ENCODE assay signal across 26 mouse cellular contexts in genomic region chr4:107351368-107351767, GRCm38 (mm10). TPM values are rescaled to one million over a fixed set of nuclear protein-coding genes. Genes with fewer than 3 reads are reported as not detected.
DNase-seq lines count a peak whose midpoint lies in the region; ATAC-seq and TF ChIP-seq lines count a peak whose summit lies in the region.
"Had no signal": no experiment of that assay in that cellular context is flagged by ENCODE, and none has a peak within 500 bp of the region (broad histone marks: within the 10 kb centered on the region; RNA-seq: fewer than 3 reads in every experiment).

No protein-coding gene starts in this region.

- H3K9me3 ChIP-seq in liver, embryonic 13.5 days (replicated peaks), result no peaks in the 10 kb centered on the region
- no peaks in the 10 kb centered on the region for H3K9me3 ChIP-seq in liver, postnatal 0 days (ENCODE audit: low read length)
- no peaks in the 10 kb centered on the region for H3K9me3 ChIP-seq in MEL (replicated peaks; ENCODE audit: insufficient read depth, low read length)
- H3K9me3 ChIP-seq: G1E had no signal

- TF ChIP-seq POLR2A in MEL (IDR thresholded peaks at IDR 0.05; ENCODE audit: control insufficient read depth in 1 of 2, insufficient read depth in 1 of 2, low read depth in 1 of 2, low read length in 2 of 2, poor library complexity in 1 of 2), result no peak

- no peak for TF ChIP-seq RAD21 in MEL (IDR thresholded peaks at IDR 0.05; ENCODE audit: low read depth, low read length)

- no peak for TF ChIP-seq CTCF in liver, postnatal 0 days (IDR thresholded peaks at IDR 0.05; ENCODE audit: low read depth)
- no peak for TF ChIP-seq CTCF in MEL (IDR thresholded peaks at IDR 0.05 in 2 of 3, conservative IDR thresholded peaks at IDR 0.05 in 1 of 3; ENCODE audit: control insufficient read depth in 1 of 3, insufficient read depth in 1 of 3, low read depth in 2 of 3, low read length in 3 of 3, poor library complexity in 1 of 3, severe bottlenecking in 1 of 3)

- no peaks in the 10 kb centered on the region for H3K79me2 ChIP-seq in MEL (ENCODE audit: control insufficient read depth, insufficient read depth, low read length, poor library complexity)

- no peak for TF ChIP-seq EP300 in liver, postnatal 0 days (IDR thresholded peaks at IDR 0.05; ENCODE audit: low read depth)
- peak; percentile 29 to 54; a peak in 2 of 4 replicates for TF ChIP-seq EP300 in MEL (IDR thresholded peaks at IDR 0.05; ENCODE audit: low read depth in 1 of 2, low read length in 2 of 2)

- H3K36me3 ChIP-seq in liver, embryonic 13.5 days, result no peaks in the 10 kb centered on the region
- peaks cover 13% of the 10 kb centered on the region; the same call in 1 of the 2 replicates for H3K36me3 ChIP-seq in liver, postnatal 0 days (replicated peaks; ENCODE audit: insufficient read depth, low read length)
- no peaks in the 10 kb centered on the region for H3K36me3 ChIP-seq in MEL (ENCODE audit: control insufficient read depth in 1 of 2, insufficient read depth in 2 of 2, low read length in 2 of 2)

- DNase-seq in liver, embryonic 13.5 days, result no peak
- DNase-seq in liver, postnatal 0 days, result no peak
- peak; percentile 27 for DNase-seq in MEL (ENCODE audit: low read depth, low spot score)
- no peak for DNase-seq in gastrocnemius, adult 8-10 months (ENCODE audit: low spot score in 2 of 2)
- no peak for DNase-seq in ovary, postnatal 14 days (ENCODE audit: low spot score)
- DNase-seq in cerebellum, adult 11 months, result no peak
- DNase-seq: adrenal gland, adult 2 months; adrenal gland, adult 8-10 months; adrenal gland, postnatal 10 days; adrenal gland, postnatal 14 days; adrenal gland, postnatal 25 days; adrenal gland, postnatal 36 days; B cell, adult 2 months; cerebellum, adult 11-12 months; cerebellum, adult 18-20 months; cerebellum, adult 2 months had no signal

- H3K4me2 ChIP-seq in liver, embryonic 13.5 days, result no peak overlapping the region
- H3K4me2 ChIP-seq in liver, postnatal 0 days (ENCODE audit: low read depth, low read length), result no peak overlapping the region

- H3K27ac ChIP-seq in liver, embryonic 13.5 days, result no peak overlapping the region
- no peak overlapping the region for H3K27ac ChIP-seq in liver, postnatal 0 days (ENCODE audit: low read depth)
- H3K27ac ChIP-seq in MEL (ENCODE audit: control insufficient read depth, low read depth, low read length), result peak overlapping the region; percentile 16; the same call in 1 of the 2 replicates

- ATAC-seq in liver, embryonic 13.5 days (ENCODE audit: low read depth), result 0 out of 2 replicates have a peak, but pooled peaks have one; percentile 13
- no peak for ATAC-seq in liver, postnatal 0 days
- ATAC-seq in megakaryocyte progenitor cell, adult 5-6 weeks (replicated peaks; ENCODE audit: poor library complexity), result 0 out of 2 replicates have a peak, but pooled peaks have one; percentile 5
- 0 out of 2 replicates have a peak, but pooled peaks have one; percentile 13 for ATAC-seq in megakaryocyte-erythroid progenitor cell, adult 5-6 weeks (replicated peaks; ENCODE audit: low FRiP score, low TSS enrichment, poor library complexity, severe bottlenecking)
- ATAC-seq: activated CD4-positive, CD25-positive, alpha-beta regulatory T cell, adult 4 months; CD4-positive, CD25-positive, alpha-beta regulatory T cell, adult 4 months; Patski had no signal

- H3K27me3 ChIP-seq in liver, embryonic 13.5 days, result no peaks in the 10 kb centered on the region
- no peaks in the 10 kb centered on the region for H3K27me3 ChIP-seq in liver, postnatal 0 days (ENCODE audit: insufficient read depth, low read length)
- H3K27me3 ChIP-seq in MEL (ENCODE audit: control insufficient read depth in 1 of 2, insufficient read depth in 2 of 2, low read length in 2 of 2), result no peaks in the 10 kb centered on the region
- H3K27me3 ChIP-seq: CH12.LX, Patski had no signal

- no peak overlapping the region for H3K9ac ChIP-seq in liver, embryonic 13.5 days
- H3K9ac ChIP-seq in liver, postnatal 0 days (replicated peaks), result no peak overlapping the region
- H3K9ac ChIP-seq in MEL (ENCODE audit: control insufficient read depth, low read depth, low read length, poor library complexity, severe bottlenecking), result no peak overlapping the region

- peaks cover 11% of the 10 kb centered on the region for H3K4me1 ChIP-seq in liver, embryonic 13.5 days (replicated peaks)
- H3K4me1 ChIP-seq in liver, postnatal 0 days (ENCODE audit: insufficient read depth), result no peaks in the 10 kb centered on the region
- peaks cover 3 to 6% of the 10 kb centered on the region in 2 experiments; a peak in 2 of 4 replicates for H3K4me1 ChIP-seq in MEL (ENCODE audit: control insufficient read depth in 1 of 2, insufficient read depth in 2 of 2, low read length in 2 of 2)

- H3K4me3 ChIP-seq in liver, embryonic 13.5 days (replicated peaks), result no peak overlapping the region
- H3K4me3 ChIP-seq in liver, postnatal 0 days (ENCODE audit: low read depth, low read length), result no peak overlapping the region
- no peak overlapping the region for H3K4me3 ChIP-seq in MEL (ENCODE audit: control insufficient read depth in 1 of 2, insufficient read depth in 1 of 2, low read depth in 2 of 2, low read length in 2 of 2)

TF ChIP-seq in MEL, 35 proteins besides CTCF, POLR2A, EP300 and RAD21:
- TF ChIP-seq POLR2AphosphoS2 (IDR thresholded peaks at IDR 0.05; ENCODE audit: low read length), result no peak
- TF ChIP-seq USF2 (IDR thresholded peaks at IDR 0.05; ENCODE audit: borderline replicate concordance in 1 of 2, insufficient read depth in 1 of 2, low read depth in 1 of 2, low read length in 2 of 2), result no peak
- TF ChIP-seq TCF12 (IDR thresholded peaks at IDR 0.05; ENCODE audit: low read depth, low read length), result 0 out of 2 replicates have a peak, but pooled peaks have one; percentile 12
- peak; percentile 56 for TF ChIP-seq GATA1 (IDR thresholded peaks at IDR 0.05; ENCODE audit: low read depth, low read length)
- no peak for TF ChIP-seq CHD2 (IDR thresholded peaks at IDR 0.05; ENCODE audit: low read length)
- no peak for TF ChIP-seq KAT2A (conservative IDR thresholded peaks at IDR 0.05; ENCODE audit: low read depth, low read length)

RNA-seq across cellular contexts. Expression of gene Ndc1, which starts 16.2 kb away (rescaled TPM):
- polyA plus RNA-seq in liver, embryonic 13.5 days (2015; fragmentation: Nextera tagmentation; extraction: Ambion mirVana), result 18.5 and 24.0 TPM in 2 replicates
- polyA plus RNA-seq in liver, postnatal 0 days (2015; fragmentation: Nextera tagmentation; extraction: Ambion mirVana), result 7.6 and 8.9 TPM in 2 replicates
- 44.7 and 54.0 TPM in 2 replicates for total RNA-seq in MEL (2012; rRNA removed)
- 100 to 1,000 TPM in 1 of 2 experiments, 10 to 100 TPM in 1; 57.2 to 274 TPM for polyA plus RNA-seq in MEL (2012; ENCODE audit: insufficient read depth in 1 of 2, insufficient read length in 2 of 2, low read depth in 1 of 2, low replicate concordance in 2 of 2, missing spikeins in 1 of 2)
- 106 and 126 TPM in 2 replicates for total RNA-seq in megakaryocyte progenitor cell, adult 5-6 weeks (2015)
- 106 and 129 TPM in 2 replicates for total RNA-seq in megakaryocyte progenitor cell, adult 5-6 weeks (2017)
- 51.5 and 55.8 TPM in 2 replicates for total RNA-seq in megakaryocyte-erythroid progenitor cell, adult 5-6 weeks (2014; fragmentation: Nextera tagmentation)
- total RNA-seq in megakaryocyte-erythroid progenitor cell, adult 5-6 weeks (2017), result 66.9 and 89.3 TPM in 2 replicates
- 1 to 10 TPM; 5.8 to 9.5 (median 6.5) TPM for total RNA-seq in gastrocnemius, adult 8-10 months (2022)

RNA-seq across cellular contexts. Expression of gene Yipf1, which starts 37.2 kb away (rescaled TPM):
- polyA plus RNA-seq in liver, embryonic 13.5 days (2015; fragmentation: Nextera tagmentation; extraction: Ambion mirVana), result 28.1 and 28.7 TPM in 2 replicates
- 35.8 and 35.9 TPM in 2 replicates for polyA plus RNA-seq in liver, postnatal 0 days (2015; fragmentation: Nextera tagmentation; extraction: Ambion mirVana)
- total RNA-seq in MEL (2012; rRNA removed), result 37.5 and 40.6 TPM in 2 replicates
- 100 to 1,000 TPM in 1 of 2 experiments, 10 to 100 TPM in 1; 43.5 to 549 TPM for polyA plus RNA-seq in MEL (2012; ENCODE audit: insufficient read depth in 1 of 2, insufficient read length in 2 of 2, low read depth in 1 of 2, low replicate concordance in 2 of 2, missing spikeins in 1 of 2)
- 45.8 and 46.2 TPM in 2 replicates for total RNA-seq in megakaryocyte progenitor cell, adult 5-6 weeks (2015)
- total RNA-seq in megakaryocyte progenitor cell, adult 5-6 weeks (2017), result 26.2 and 39.5 TPM in 2 replicates
- total RNA-seq in megakaryocyte-erythroid progenitor cell, adult 5-6 weeks (2014; fragmentation: Nextera tagmentation), result 42.2 and 42.5 TPM in 2 replicates
- total RNA-seq in megakaryocyte-erythroid progenitor cell, adult 5-6 weeks (2017), result 26.5 and 26.6 TPM in 2 replicates
- 1 to 10 TPM; 7.4 to 9.7 (median 8.9) TPM for total RNA-seq in gastrocnemius, adult 8-10 months (2022)

RNA-seq across cellular contexts. Expression of gene Dio1, which starts 44.4 kb away (rescaled TPM):
- polyA plus RNA-seq in liver, embryonic 13.5 days (2015; fragmentation: Nextera tagmentation; extraction: Ambion mirVana), result not detected in 2 replicates
- polyA plus RNA-seq in liver, postnatal 0 days (2015; fragmentation: Nextera tagmentation; extraction: Ambion mirVana), result 6.0 and 10.3 TPM in 2 replicates
- total RNA-seq in MEL (2012; rRNA removed), result not detected in 2 replicates
- under 1 TPM in 1 of 2 experiments, not detected in 1; 0.13 TPM for polyA plus RNA-seq in MEL (2012; ENCODE audit: insufficient read depth in 1 of 2, insufficient read length in 2 of 2, low read depth in 1 of 2, low replicate concordance in 2 of 2, missing spikeins in 1 of 2)
- total RNA-seq in megakaryocyte progenitor cell, adult 5-6 weeks (2015), result not detected in 2 replicates
- total RNA-seq in megakaryocyte progenitor cell, adult 5-6 weeks (2017), result not detected in 2 replicates
- not detected in 2 replicates for total RNA-seq in megakaryocyte-erythroid progenitor cell, adult 5-6 weeks (2014; fragmentation: Nextera tagmentation)
- not detected in 2 replicates for total RNA-seq in megakaryocyte-erythroid progenitor cell, adult 5-6 weeks (2017)
- total RNA-seq in gastrocnemius, adult 8-10 months (2022), result under 1 TPM in 1 of 4 experiments, not detected in 3; 0.16 TPM
- total RNA-seq: adrenal gland, adult 8-10 months; adrenal gland, postnatal 25 days; adrenal gland, postnatal 36 days; ES-E14; G1E had no signal
- polyA plus RNA-seq: activated CD4-positive, CD25-positive, alpha-beta regulatory T cell, adult 4 months; brain, embryonic 14.5 days; C2C12; CD4-positive, CD25-positive, alpha-beta regulatory T cell, adult 4 months; G1E; Patski had no signal
